Mouse (Mus musculus) E14TG2a.4 (cell line): ENCODE data around the gene Slc26a3.

Experiments used
- H3K27me3 ChIP-seq: 2 replicates; pipeline ENCODE4 v1.6.1; 2014; ENCODE audit warnings: low read length, control low read depth; ENCODE audit not compliant: insufficient read depth
- H3K36me3 ChIP-seq: 2 replicates; pipeline ENCODE4 v1.6.1; 2014; ENCODE audit warnings: low read length, control low read depth; ENCODE audit not compliant: insufficient read depth
- H3K4me1 ChIP-seq: replicated peaks from 2 replicates; pipeline ENCODE4 v1.6.1; 2014; ENCODE audit warnings: low read depth, low read length, control low read depth
- H3K4me3 ChIP-seq: replicated peaks from 2 replicates; pipeline ENCODE4 v1.5.1; 2014; ENCODE audit warnings: mild to moderate bottlenecking, low read length
- H3K9me3 ChIP-seq: 2 replicates; pipeline ENCODE4 v1.6.1; 2014; ENCODE audit warnings: low read length, control low read depth
- CTCF ChIP-seq: conservative IDR thresholded peaks from 2 replicates; pipeline ENCODE4 v1.5.1; 2014; ENCODE audit warnings: low read length
- NANOG ChIP-seq: IDR thresholded peaks from 2 replicates; pipeline ENCODE4 v1.6.1; 2014; ENCODE audit warnings: borderline replicate concordance, low read length, mixed read lengths
- POU5F1 ChIP-seq: IDR thresholded peaks from 2 replicates; pipeline ENCODE4 v1.6.1; 2014; ENCODE audit warnings: low read length, borderline replicate concordance

Slc26a3 gene

DNA sequence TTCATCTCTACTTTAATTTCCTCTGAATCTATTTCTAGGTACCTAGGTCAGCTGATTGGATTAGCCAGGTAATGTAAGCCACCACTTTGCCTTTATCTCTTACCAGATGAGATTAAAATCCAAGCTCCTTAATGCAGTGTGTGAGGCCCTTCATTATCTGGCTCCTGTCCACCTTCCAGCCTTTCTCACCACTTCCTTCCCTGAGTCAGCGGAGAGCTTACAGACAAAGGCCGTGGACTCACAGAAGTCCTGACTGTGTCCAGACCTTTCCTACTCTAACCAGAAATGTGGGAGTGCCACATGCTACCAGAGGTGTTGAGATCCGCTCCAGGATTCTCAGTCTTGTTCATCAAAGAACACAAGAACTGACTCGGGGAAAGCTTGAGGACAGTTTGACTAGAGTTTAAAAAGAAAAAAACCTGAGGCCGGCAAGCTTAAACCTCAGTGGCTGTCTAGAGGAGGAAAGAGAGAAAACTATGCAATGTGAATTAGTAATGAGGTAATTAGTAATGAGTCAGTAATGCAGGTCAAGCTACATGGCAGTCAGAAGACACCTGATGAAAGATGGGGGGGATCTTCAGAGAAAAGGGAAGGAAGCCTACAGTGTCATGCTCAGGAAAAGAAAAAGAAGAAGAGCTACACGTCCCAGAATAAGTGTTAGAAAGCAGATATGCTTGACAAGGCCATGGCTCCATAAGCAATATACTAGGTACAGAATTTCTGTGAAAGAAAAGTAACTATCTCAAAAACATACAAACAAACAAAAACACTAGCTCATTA lies 123.2 kb downstream of the Slc26a3 start:
- TF ChIP-seq CTCF, result no peak

DNA sequence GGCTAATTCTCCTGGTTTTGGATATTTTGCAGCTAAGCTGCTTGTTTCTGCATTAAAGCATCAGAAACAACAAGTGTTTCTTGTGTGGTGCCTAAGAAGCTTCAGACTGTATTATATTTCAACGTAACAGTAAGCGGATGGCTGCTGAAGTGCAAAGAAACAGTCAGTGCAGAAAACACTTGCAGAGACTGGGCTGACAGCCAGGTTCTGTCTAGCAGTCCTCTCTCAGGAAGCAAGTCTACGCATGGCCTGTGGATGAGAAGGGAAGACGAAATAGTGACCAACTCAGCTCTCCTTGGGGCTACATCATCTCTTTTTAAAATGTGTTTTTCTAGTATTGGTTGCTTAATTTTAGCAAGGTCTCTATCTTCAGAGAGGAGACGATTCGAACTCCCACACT lies 129.4 kb downstream of the Slc26a3 start:
- Histone ChIP-seq H3K27me3 (0 out of 2 replicates have a peak, but pooled peaks cover 5% of the 10 kb centered on the region), H3K4me1 (peaks cover 10% of the 10 kb centered on the region), H3K36me3 (no peaks in the 10 kb centered on the region), H3K9me3 (peaks cover 4% of the 10 kb centered on the region), H3K4me3 (no peak overlapping the region)
- TF ChIP-seq NANOG (no peak), POU5F1 (no peak), CTCF (no peak)

More for the DNA sequence above, 123.2 kb downstream of the Slc26a3 start:
- H3K4me3 ChIP-seq, result no peak overlapping the region
- H3K36me3 ChIP-seq, result no peaks in the 10 kb centered on the region
- no peaks in the 10 kb centered on the region for H3K9me3 ChIP-seq
- H3K27me3 ChIP-seq, result no peaks in the 10 kb centered on the region
- H3K4me1 ChIP-seq, result no peaks in the 10 kb centered on the region

- Histone ChIP-seq H3K4me3 (no peak overlapping the region), H3K9me3 (peaks cover 4% of the 10 kb centered on the region), H3K4me1 (peaks cover 13% of the 10 kb centered on the region), H3K27me3 (0 out of 2 replicates have a peak, but pooled peaks cover 5% of the 10 kb centered on the region), H3K36me3 (no peaks in the 10 kb centered on the region)
- no peak for TF ChIP-seq NANOG
- no peak for TF ChIP-seq CTCF
- no peak for TF ChIP-seq POU5F1
These were observed 130.7 kb downstream of the Slc26a3 start for GRCm38 (mm10) chr12:31521371-31521770.
